Mouse (Mus musculus) cerebellum, postnatal 14 days (tissue): ENCODE measurements around the gene Mib2.
"Not testable (repeated sequence)": the region's sequence is repeated elsewhere in the genome, so short reads cannot be mapped to it uniquely, and the experiment has no call there.

Experiments
- DNase-seq, 2 experiments: peaks; one replicate each; pipeline ENCODE4 v3.0.0; 2021; ENCODE audit warnings: mixed read lengths in 2 of 2

Gene Mib2

GRCm38 (mm10) chr4:155668689-155669597 lies at the start of gene Mib2:
Gene Mib2 (minus strand): TSS chr4:155669198.
- DNase-seq = peak; percentile 98

GRCm38 (mm10) chr4:155710521-155711252 lies 41.7 kb upstream of the Mib2 start:
- DNase-seq = peak; percentile 60 to 71

GRCm38 (mm10) chr4:155708988-155709387 lies 40.0 kb upstream of the Mib2 start:
- no peak for DNase-seq

- DNase-seq = no peak
These were observed 39.6 kb upstream of the Mib2 start for GRCm38 (mm10) chr4:155708582-155708981.

GRCm38 (mm10) chr4:155705592-155705929 lies 36.6 kb upstream of the Mib2 start:
- no peak for DNase-seq

GRCm38 (mm10) chr4:155704721-155705591 lies 36.0 kb upstream of the Mib2 start, which contains the start of gene Ssu72:
Gene Ssu72 (plus strand): TSS chr4:155704800.
- peak; percentile 95 to 97 for DNase-seq

- DNase-seq = no peak
These were observed 34.5 kb upstream of the Mib2 start for GRCm38 (mm10) chr4:155703425-155703929.

GRCm38 (mm10) chr4:155700425-155700824 lies 31.4 kb upstream of the Mib2 start:
- DNase-seq = peak; percentile 24 to 32

- peak; percentile 54 to 58 for DNase-seq
These were observed 27.6 kb upstream of the Mib2 start for GRCm38 (mm10) chr4:155696261-155697255.

- DNase-seq = peak in 1 of 2 experiments; percentile 32
These were observed 26.6 kb upstream of the Mib2 start for GRCm38 (mm10) chr4:155695531-155696062.

- peak; percentile 75 to 78 for DNase-seq
These were observed 25.7 kb upstream of the Mib2 start for GRCm38 (mm10) chr4:155694482-155695401.

GRCm38 (mm10) chr4:155694111-155694481 lies 25.1 kb upstream of the Mib2 start, which contains the start of gene Fndc10:
Gene Fndc10 (plus strand): TSS chr4:155694342.
- peak; percentile 89 to 90 for DNase-seq

GRCm38 (mm10) chr4:155692421-155692820 lies 23.4 kb upstream of the Mib2 start:
- no peak for DNase-seq

GRCm38 (mm10) chr4:155690571-155691375 lies 21.8 kb upstream of the Mib2 start:
- peak; percentile 99 for DNase-seq

GRCm38 (mm10) chr4:155687764-155688163 lies 18.8 kb upstream of the Mib2 start:
- DNase-seq = not testable (repeated sequence)

- DNase-seq = not testable (repeated sequence)
These were observed 14.8 kb upstream of the Mib2 start for GRCm38 (mm10) chr4:155683670-155684277.

GRCm38 (mm10) chr4:155675991-155676390 lies 7.0 kb upstream of the Mib2 start:
- DNase-seq = peak; percentile 57 to 60

- no peak for DNase-seq
These were observed 3.1 kb upstream of the Mib2 start for GRCm38 (mm10) chr4:155672082-155672481.
